Mouse (Mus musculus): Measurements from ENCODE around the gene Svbp. TPM values are rescaled to one million over a fixed set of nuclear protein-coding genes. Genes with fewer than 3 reads are reported as not detected.

The Svbp gene
- polyA plus RNA-seq, 1 experiment from 2014 or later: 99.9 TPM

- Histone ChIP-seq H3K27me3 (replicated peaks; ENCODE audit: insufficient read depth, low read length) (no peaks in the 10 kb centered on the region), H3K9ac (replicated peaks; ENCODE audit: low read depth) (no peak overlapping the region), H3K4me1 (ENCODE audit: insufficient read depth, low read depth, low read length) (no peaks in the 10 kb centered on the region), H3K27ac (ENCODE audit: low read length) (no peak overlapping the region), H3K4me3 (ENCODE audit: low read depth, low read length) (no peak overlapping the region), H3K9me3 (ENCODE audit: low read length) (no peaks in the 10 kb centered on the region), H3K36me3 (ENCODE audit: insufficient read depth, low read length) (no peaks in the 10 kb centered on the region), H3K4me2 (replicated peaks; ENCODE audit: low read depth, low read length) (no peak overlapping the region)
- ATAC-seq (no peak), DNase-seq (ENCODE audit: low spot score) (no peak)
- no peak for TF ChIP-seq EP300 (IDR thresholded peaks at IDR 0.05)
- TF ChIP-seq CTCF (IDR thresholded peaks at IDR 0.05): no peak
- 71% methylated on average over 4 of the region's 4 CpGs for WGBS
Measured at GRCm38 (mm10) chr4:119185771-119186170, 9.3 kb upstream of the Svbp start.

- Histone ChIP-seq H3K9ac (replicated peaks; ENCODE audit: low read depth) (no peak overlapping the region), H3K4me3 (ENCODE audit: low read depth, low read length) (no peak overlapping the region), H3K4me1 (ENCODE audit: insufficient read depth, low read depth, low read length) (no peaks in the 10 kb centered on the region), H3K27ac (ENCODE audit: low read length) (no peak overlapping the region), H3K36me3 (ENCODE audit: insufficient read depth, low read length) (no peaks in the 10 kb centered on the region), H3K4me2 (replicated peaks; ENCODE audit: low read depth, low read length) (no peak overlapping the region), H3K9me3 (ENCODE audit: low read length) (no peaks in the 10 kb centered on the region), H3K27me3 (replicated peaks; ENCODE audit: insufficient read depth, low read length) (no peaks in the 10 kb centered on the region)
- no peak for ATAC-seq
- TF ChIP-seq CTCF (IDR thresholded peaks at IDR 0.05) (peak; percentile 51), EP300 (IDR thresholded peaks at IDR 0.05) (no peak)
- DNase-seq (ENCODE audit: low spot score): no peak
- WGBS: 40% methylated on average over 11 of the region's 11 CpGs
Measured at GRCm38 (mm10) chr4:119188060-119188785, 6.9 kb upstream of the Svbp start.

- Histone ChIP-seq H3K4me3 (ENCODE audit: low read depth, low read length) (no peak overlapping the region), H3K4me2 (replicated peaks; ENCODE audit: low read depth, low read length) (no peak overlapping the region), H3K4me1 (ENCODE audit: insufficient read depth, low read depth, low read length) (no peaks in the 10 kb centered on the region), H3K36me3 (ENCODE audit: insufficient read depth, low read length) (no peaks in the 10 kb centered on the region), H3K9me3 (ENCODE audit: low read length) (no peaks in the 10 kb centered on the region), H3K27me3 (replicated peaks; ENCODE audit: insufficient read depth, low read length) (no peaks in the 10 kb centered on the region), H3K9ac (replicated peaks; ENCODE audit: low read depth) (no peak overlapping the region), H3K27ac (ENCODE audit: low read length) (no peak overlapping the region)
- no peak for ATAC-seq
- TF ChIP-seq EP300 (IDR thresholded peaks at IDR 0.05): no peak
- no peak for TF ChIP-seq CTCF (IDR thresholded peaks at IDR 0.05)
- WGBS: 68% methylated on average over 6 of the region's 6 CpGs
- DNase-seq (ENCODE audit: low spot score): no peak
Measured at GRCm38 (mm10) chr4:119189392-119189791, 5.7 kb upstream of the Svbp start.

GRCm38 (mm10) chr4:119189864-119190263 lies 5.2 kb upstream of the Svbp start, which contains the start of gene Ermap:
Gene Ermap, minus strand, starts transcription at chr4:119190011.
- no peak within 1 kb of the TSS for H3K27ac ChIP-seq (ENCODE audit: low read length)
- TF ChIP-seq CTCF (IDR thresholded peaks at IDR 0.05): no peak
- TF ChIP-seq EP300 (IDR thresholded peaks at IDR 0.05): no peak
- 60% methylated on average over 6 of the region's 6 CpGs for WGBS

GRCm38 (mm10) chr4:119190618-119191017 lies 4.5 kb upstream of the Svbp start:
- DNase-seq (ENCODE audit: low spot score): no peak
- Histone ChIP-seq H3K4me3 (ENCODE audit: low read depth, low read length) (no peak overlapping the region), H3K36me3 (ENCODE audit: insufficient read depth, low read length) (no peaks in the 10 kb centered on the region), H3K9ac (replicated peaks; ENCODE audit: low read depth) (no peak overlapping the region), H3K4me2 (replicated peaks; ENCODE audit: low read depth, low read length) (no peak overlapping the region), H3K27me3 (replicated peaks; ENCODE audit: insufficient read depth, low read length) (no peaks in the 10 kb centered on the region), H3K27ac (ENCODE audit: low read length) (no peak overlapping the region), H3K4me1 (ENCODE audit: insufficient read depth, low read depth, low read length) (no peaks in the 10 kb centered on the region), H3K9me3 (ENCODE audit: low read length) (no peaks in the 10 kb centered on the region)
- WGBS: 79% methylated on average over 8 of the region's 8 CpGs
- TF ChIP-seq EP300 (IDR thresholded peaks at IDR 0.05) (no peak), CTCF (IDR thresholded peaks at IDR 0.05) (no peak)
- ATAC-seq: no peak

More at GRCm38 (mm10) chr4:119189864-119190263, 5.2 kb upstream of the Svbp start, which contains the start of gene Ermap:
- Histone ChIP-seq H3K27me3 (replicated peaks; ENCODE audit: insufficient read depth, low read length) (no peaks in the 10 kb centered on the region), H3K36me3 (ENCODE audit: insufficient read depth, low read length) (no peaks in the 10 kb centered on the region), H3K9me3 (ENCODE audit: low read length) (no peaks in the 10 kb centered on the region), H3K4me1 (ENCODE audit: insufficient read depth, low read depth, low read length) (no peaks in the 10 kb centered on the region), H3K9ac (replicated peaks; ENCODE audit: low read depth) (no peak within 1 kb of the TSS), H3K4me3 (ENCODE audit: low read depth, low read length) (no peak within 1 kb of the TSS), H3K4me2 (replicated peaks; ENCODE audit: low read depth, low read length) (no peak within 1 kb of the TSS)
- no peak for DNase-seq (ENCODE audit: low spot score)
- no peak for ATAC-seq

- H3K27me3 ChIP-seq (replicated peaks; ENCODE audit: insufficient read depth, low read length): no peaks in the 10 kb centered on the region
- no peak for DNase-seq (ENCODE audit: low spot score)
- TF ChIP-seq CTCF (IDR thresholded peaks at IDR 0.05) (no peak), EP300 (IDR thresholded peaks at IDR 0.05) (no peak)
- H3K36me3 ChIP-seq (ENCODE audit: insufficient read depth, low read length): no peaks in the 10 kb centered on the region
- peaks cover 3% of the 10 kb centered on the region; the same call in 1 of the 2 replicates for H3K4me1 ChIP-seq (ENCODE audit: insufficient read depth, low read depth, low read length)
- ATAC-seq: no peak
- H3K9ac ChIP-seq (replicated peaks; ENCODE audit: low read depth): no peak overlapping the region
- no peak overlapping the region for H3K4me2 ChIP-seq (replicated peaks; ENCODE audit: low read depth, low read length)
- H3K9me3 ChIP-seq (ENCODE audit: low read length): no peaks in the 10 kb centered on the region
- H3K4me3 ChIP-seq (ENCODE audit: low read depth, low read length): no peak overlapping the region
- 45% methylated on average over 3 of the region's 3 CpGs for WGBS
- H3K27ac ChIP-seq (ENCODE audit: low read length): no peak overlapping the region
Measured at GRCm38 (mm10) chr4:119191273-119191672, 3.8 kb upstream of the Svbp start.
